In genomic region chr2:31551971-31552370, GRCm38 (mm10) we compare ENCODE assay signal across 17 mouse cellular contexts. TPM values are rescaled to one million over a fixed set of nuclear protein-coding genes. Genes with fewer than 3 reads are reported as not detected.
A peak's percentile ranks its signal among the peaks of the same experiment; 100 is the strongest.
DNase-seq lines count a peak whose midpoint lies in the region; ATAC-seq lines count a peak whose summit lies in the region.
"Had no signal": no experiment of that assay in that cellular context is flagged by ENCODE, and none has a peak within 500 bp of the region (broad histone marks: within the 10 kb centered on the region; RNA-seq: fewer than 3 reads in every experiment).

No protein-coding gene starts in this region.

- no peak for ATAC-seq in granulocyte monocyte progenitor cell, adult 5-6 weeks (replicated peaks; ENCODE audit: poor library complexity, severe bottlenecking)
- ATAC-seq: forebrain, embryonic 16.5 days; hindbrain, embryonic 16.5 days had no signal

- DNase-seq in layer of hippocampus, adult 9-11 months = peak; percentile 8
- DNase-seq in layer of hippocampus, adult 8-10 months (ENCODE audit: low spot score in 2 of 2) = no peak
- peak; percentile 34 to 37 for DNase-seq in right cerebral cortex, postnatal 10 days (ENCODE audit: low spot score in 2 of 2)
- DNase-seq in right cerebral cortex, postnatal 4 days = no peak
- peak; percentile 47 for DNase-seq in ES-CJ7 (ENCODE audit: low read depth, low spot score)
- peak; percentile 33 for DNase-seq in testis, postnatal 14 days (ENCODE audit: low spot score)
- DNase-seq: adrenal gland, postnatal 10 days; cerebellum, adult 11-12 months; cerebellum, adult 9-11 months; cerebellum, postnatal 36 days; gastrocnemius, adult 2 months; gastrocnemius, postnatal 25 days; heart, adult 11 months; heart, postnatal 4 days had no signal

RNA-seq across cellular contexts. Expression of gene Fubp3, which starts 20.5 kb away (rescaled TPM):
- 10 to 100 TPM; 35.5 to 47.2 (median 43.6) TPM for total RNA-seq in layer of hippocampus, adult 8-10 months (2022)
- total RNA-seq in granulocyte monocyte progenitor cell, adult 5-6 weeks (2014; fragmentation: Nextera tagmentation) = 26.7 and 30.2 TPM in 2 replicates
- 19.7 and 28.6 TPM in 2 replicates for total RNA-seq in granulocyte monocyte progenitor cell, adult 5-6 weeks (2017)

Comparison
In these comparisons a context has a peak if more than half of its experiments do, and no peak if none do; other contexts are left out.
1. DNase-seq: peak in layer of hippocampus, adult 9-11 months (single experiment), right cerebral cortex, postnatal 10 days (2 of 2), ES-CJ7 (single experiment) and testis, postnatal 14 days (single experiment); none in layer of hippocampus, adult 8-10 months (0 of 2) and right cerebral cortex, postnatal 4 days (single experiment).